Mouse (Mus musculus) limb, embryonic 14.5 days (tissue): ENCODE measurements around the gene Prodh2. TPM values are rescaled to one million over a fixed set of nuclear protein-coding genes. Genes with fewer than 3 reads are reported as not detected.

Experiments
- ATAC-seq: fragments of 200-750 bp; cut with Nextera tagmentation; 2 replicates; pipeline ENCODE4 v1.8.0; 2017; ENCODE audit warnings: low read depth, moderate number of reproducible peaks, moderate TSS enrichment; ENCODE audit not compliant: low FRiP score
- DNase-seq: peaks from one replicate; pipeline ENCODE4 v3.0.0-alpha.2; 2015; ENCODE audit warnings: low spot score
- H3K27ac ChIP-seq: fragments of 300-500 bp; sonication (generic); replicated peaks from 2 replicates; pipeline ENCODE4 v1.5.1; 2014; ENCODE audit warnings: low read depth, mild to moderate bottlenecking, low read length, moderate library complexity, mixed read lengths
- H3K27me3 ChIP-seq: fragments of 300-500 bp; sonication (generic); 2 replicates; pipeline ENCODE4 v1.6.1; 2014; ENCODE audit warnings: low read length, mixed read lengths; ENCODE audit not compliant: control insufficient read depth, insufficient read depth
- H3K36me3 ChIP-seq: fragments of 300-500 bp; sonication (generic); 2 replicates; pipeline ENCODE4 v1.6.1; 2014; ENCODE audit warnings: mild to moderate bottlenecking, low read length, moderate library complexity, mixed read lengths; ENCODE audit not compliant: control insufficient read depth, insufficient read depth
- H3K4me1 ChIP-seq: fragments of 300-500 bp; sonication (generic); 2 replicates; pipeline ENCODE4 v1.6.1; 2014; ENCODE audit warnings: antibody characterized with exemption, low read length, mixed read lengths; ENCODE audit not compliant: control insufficient read depth, insufficient read depth
- H3K4me2 ChIP-seq: fragments of 300-500 bp; sonication (generic); replicated peaks from 2 replicates; pipeline ENCODE4 v1.6.1; 2014; ENCODE audit warnings: low read depth, mild to moderate bottlenecking, low read length, moderate library complexity; ENCODE audit not compliant: severe bottlenecking
- H3K4me3 ChIP-seq: fragments of 300-500 bp; sonication (generic); replicated peaks from 2 replicates; pipeline ENCODE4 v1.5.1; 2014; ENCODE audit warnings: low read length
- H3K9ac ChIP-seq: fragments of 300-500 bp; sonication (generic); 2 replicates; pipeline ENCODE4 v1.6.1; 2014; ENCODE audit warnings: mild to moderate bottlenecking, low read depth, low read length, moderate library complexity; ENCODE audit not compliant: severe bottlenecking
- H3K9me3 ChIP-seq: fragments of 300-500 bp; sonication (generic); 2 replicates; pipeline ENCODE4 v1.6.1; 2016; ENCODE audit warnings: low read length; ENCODE audit not compliant: control insufficient read depth
- POLR2A ChIP-seq: fragments of 200-500 bp; IDR thresholded peaks from 2 replicates; pipeline ENCODE4 v1.8.0; 2012; ENCODE audit warnings: inconsistent platforms, mild to moderate bottlenecking, moderate library complexity, borderline replicate concordance; ENCODE audit not compliant: insufficient read depth, insufficient read length; ENCODE audit errors: extremely low read depth
- WGBS: fragments of 180-500 bp; shearing (Covaris S2); extraction: QIAGEN DNeasy Blood & Tissue Kit; methylation state at CpG from one replicate; pipeline ENCODE4 v1.1.7; 2014; 5-methylcytosine and 5-hydroxymethylcytosine counted together
- polyA plus RNA-seq, 2 experiments: library from polyadenylated mRNA; depleted of rRNA in 1 of 2; stranded (reverse) in 1 of 2; unstranded in 1 of 2; fragments of >200 nt; fragmentation: Nextera tagmentation in 1 of 2; extraction: Ambion mirVana in 1 of 2; gene quantifications; 2 replicates each; pipeline versions ENCODE4 v1.2.1 to v1.2.3; 2012 to 2014

The Prodh2 gene
- 0.04 and 0.11 TPM in 2 replicates for polyA plus RNA-seq (2012; rRNA removed)
- polyA plus RNA-seq (2014; fragmentation: Nextera tagmentation; extraction: Ambion mirVana) = not detected in 2 replicates

DNA sequence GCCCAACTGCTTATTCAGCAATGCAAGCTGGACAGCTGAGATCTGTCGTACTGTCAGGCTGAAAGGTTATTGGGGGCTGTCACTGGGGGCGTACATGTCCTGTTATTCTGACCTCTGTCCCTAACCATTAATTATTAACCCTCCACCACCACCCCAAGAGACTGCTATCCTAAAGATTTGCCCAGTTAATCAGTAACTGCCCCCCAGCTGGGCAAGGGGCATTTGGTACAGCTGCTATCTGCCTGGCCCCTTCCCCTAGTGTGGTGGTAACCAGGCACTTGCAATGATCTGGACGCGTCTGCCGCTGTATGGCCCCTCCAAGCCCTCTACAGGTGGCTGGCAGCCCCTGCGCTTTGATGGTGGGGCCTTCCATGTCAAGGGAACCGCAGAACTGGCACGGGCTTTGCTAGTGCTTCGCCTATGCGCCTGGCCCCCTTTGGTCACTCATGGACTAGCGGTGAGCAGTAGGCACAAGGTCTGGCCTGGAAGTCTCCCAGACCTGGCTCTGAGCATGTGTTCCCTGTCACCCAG, at the start of gene Prodh2:
Gene Prodh2, plus strand, starts transcription at position 222 of the 531 bp plus-strand sequence.
- no peaks in the 10 kb centered on the region for H3K4me1 ChIP-seq
- no peak within 1 kb of the TSS for H3K4me3 ChIP-seq
- no peaks in the 10 kb centered on the region for H3K36me3 ChIP-seq
- 65% methylated on average over 11 of the region's 11 CpGs for WGBS
- ATAC-seq (no peak), DNase-seq (no peak)
- H3K9ac ChIP-seq = no peak within 1 kb of the TSS
- H3K27me3 ChIP-seq = no peaks in the 10 kb centered on the region
- H3K27ac ChIP-seq = no peak within 1 kb of the TSS
- H3K4me2 ChIP-seq = no peak within 1 kb of the TSS
- no peak for TF ChIP-seq POLR2A
- H3K9me3 ChIP-seq = no peaks in the 10 kb centered on the region

DNA sequence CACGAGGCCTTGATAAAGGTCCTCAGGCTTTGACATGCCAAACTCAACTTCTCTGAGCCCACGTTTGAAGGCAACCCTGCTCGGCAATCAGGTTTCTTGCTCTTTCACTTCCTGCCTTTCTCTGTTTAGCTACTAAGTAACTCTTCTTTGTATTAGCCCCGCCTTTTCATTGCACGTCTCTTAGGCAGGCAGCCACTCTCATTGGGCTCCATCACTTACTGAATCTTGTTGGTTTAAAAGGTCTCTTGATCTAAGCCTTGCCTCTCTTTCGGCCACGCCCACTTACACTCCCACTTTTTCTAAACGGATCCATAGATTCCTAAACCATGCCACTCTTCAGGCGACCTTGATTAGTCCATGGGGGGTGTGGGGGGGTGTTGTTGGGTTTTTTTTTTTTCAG, 49.7 kb upstream of the Prodh2 start:
- TF ChIP-seq POLR2A = no peak
- Histone ChIP-seq H3K27me3 (no peaks in the 10 kb centered on the region), H3K4me2 (peak overlapping the region; percentile 79), H3K36me3 (peaks cover 5% of the 10 kb centered on the region), H3K27ac (no peak overlapping the region), H3K9ac (no peak overlapping the region), H3K9me3 (no peaks in the 10 kb centered on the region), H3K4me1 (peaks cover 7% of the 10 kb centered on the region; the same call in 1 of the 2 replicates), H3K4me3 (0 out of 2 replicates have a peak overlapping the region, but pooled peaks have one; percentile 67)
- DNase-seq = no peak
- WGBS = 22% methylated on average over 9 of the region's 9 CpGs
- ATAC-seq = no peak

DNA sequence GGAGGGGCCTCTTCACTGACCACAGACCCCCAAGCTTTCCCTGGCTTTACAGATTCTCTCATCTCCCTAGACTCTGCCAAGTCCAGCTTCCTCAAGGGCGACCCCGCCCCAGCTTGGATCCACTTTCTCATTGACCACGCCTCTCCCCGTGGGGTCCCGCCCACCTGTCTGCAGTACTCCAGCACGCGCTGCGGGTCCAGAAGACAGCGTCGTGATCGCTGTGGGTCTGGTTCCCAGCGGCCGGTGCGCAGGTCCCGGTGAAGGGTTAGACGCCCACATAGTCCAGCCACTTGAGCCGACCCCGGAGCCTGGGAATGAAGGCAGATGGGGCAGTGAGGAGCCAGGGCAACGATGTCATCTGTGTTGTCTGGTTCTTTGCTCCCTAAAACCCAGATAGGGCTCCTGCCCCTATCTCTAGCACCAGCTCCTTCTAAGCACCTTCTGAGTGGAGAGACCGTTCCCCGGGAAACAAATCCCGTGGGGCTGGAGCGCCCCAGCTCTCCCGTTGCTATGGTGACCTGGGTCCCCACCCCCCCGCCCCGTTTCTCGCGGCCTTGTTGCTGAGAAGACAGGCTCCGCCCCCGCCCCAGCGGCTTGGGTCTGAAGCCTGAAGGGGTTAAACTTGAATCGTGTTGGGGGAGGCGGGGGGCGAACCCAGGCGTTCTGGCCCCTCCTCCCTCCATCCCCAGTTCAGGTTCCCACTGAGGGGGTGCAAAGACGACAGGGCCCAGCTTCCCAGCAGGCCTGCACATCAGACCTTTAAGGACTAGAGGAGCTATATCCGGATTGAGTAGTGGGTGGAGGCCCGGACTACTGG, 49.1 kb upstream of the Prodh2 start:
- WGBS = 2% methylated on average over 38 of the region's 38 CpGs
- TF ChIP-seq POLR2A = no peak
- peak overlapping the region; percentile 65 for H3K9ac ChIP-seq

DNA sequence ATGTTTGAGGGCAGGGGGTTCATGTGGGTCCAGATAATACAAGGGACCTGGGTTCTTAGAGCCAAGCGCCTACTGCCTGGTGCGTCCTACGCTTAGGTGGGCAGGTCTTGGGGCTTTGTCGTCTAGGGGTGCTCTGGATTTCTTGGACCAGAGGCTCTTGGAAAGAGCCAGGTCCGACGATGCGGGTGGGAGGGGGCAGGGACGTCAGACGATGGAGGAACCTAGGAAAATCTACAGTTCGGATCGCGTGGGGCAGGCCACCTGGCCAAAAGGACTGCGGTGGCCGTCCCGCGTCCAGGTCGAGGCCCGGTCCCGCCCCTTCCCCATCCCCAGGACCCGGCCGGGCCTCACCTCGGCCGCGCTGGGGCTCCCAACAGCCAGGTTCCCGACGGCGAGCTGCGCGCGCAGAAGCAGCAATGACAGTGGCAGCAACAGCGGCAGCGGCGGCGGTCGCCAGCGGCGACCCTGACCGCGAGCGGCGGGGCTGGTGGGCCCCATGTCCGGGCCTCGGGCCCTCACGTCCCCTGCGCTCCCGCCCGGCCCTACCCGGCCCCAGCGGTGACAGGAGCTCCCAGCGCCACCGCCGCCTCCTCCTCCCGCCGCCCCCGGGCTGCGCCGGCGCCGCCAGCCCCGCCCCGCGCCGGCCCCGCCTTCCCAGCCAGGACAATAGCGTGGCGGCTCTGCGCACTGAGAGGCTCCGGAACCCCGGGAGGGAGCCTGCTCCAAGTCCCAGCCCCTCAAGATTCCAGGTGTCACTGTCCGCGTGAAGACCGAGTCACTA, 48.3 kb upstream of the Prodh2 start, which contains the start of gene Aplp1:
Gene Aplp1, minus strand, starts transcription at position 565 of the 781 bp plus-strand sequence.
- Histone ChIP-seq H3K9me3 (no peaks in the 10 kb centered on the region), H3K36me3 (peaks cover 5% of the 10 kb centered on the region; the same call in 1 of the 2 replicates), H3K27me3 (no peaks in the 10 kb centered on the region), H3K4me1 (peaks cover 7% of the 10 kb centered on the region; the same call in 1 of the 2 replicates), H3K9ac (peak within 1 kb of the TSS; percentile 65), H3K4me3 (peak within 1 kb of the TSS; percentile 67), H3K27ac (peak within 1 kb of the TSS; percentile 48; the same call in 1 of the 2 replicates), H3K4me2 (peak within 1 kb of the TSS; percentile 79)
- WGBS = under 1% methylated on average over 49 of the region's 72 CpGs
- peak; percentile 82 for ATAC-seq
- DNase-seq = peak; percentile 43
- TF ChIP-seq POLR2A = no peak

More for the DNA sequence above, 49.1 kb upstream of the Prodh2 start:
- H3K27ac ChIP-seq = 0 out of 2 replicates have a peak overlapping the region, but pooled peaks have one; percentile 48
- peak; percentile 35 for DNase-seq
- H3K27me3 ChIP-seq = no peaks in the 10 kb centered on the region
- H3K9me3 ChIP-seq = no peaks in the 10 kb centered on the region
- H3K36me3 ChIP-seq = peaks cover 5% of the 10 kb centered on the region
- ATAC-seq = peak; percentile 42; the same call in 1 of the 2 replicates
- peak overlapping the region; percentile 67 for H3K4me3 ChIP-seq
- H3K4me1 ChIP-seq = peaks cover 7% of the 10 kb centered on the region; the same call in 1 of the 2 replicates
- H3K4me2 ChIP-seq = peak overlapping the region; percentile 79

DNA sequence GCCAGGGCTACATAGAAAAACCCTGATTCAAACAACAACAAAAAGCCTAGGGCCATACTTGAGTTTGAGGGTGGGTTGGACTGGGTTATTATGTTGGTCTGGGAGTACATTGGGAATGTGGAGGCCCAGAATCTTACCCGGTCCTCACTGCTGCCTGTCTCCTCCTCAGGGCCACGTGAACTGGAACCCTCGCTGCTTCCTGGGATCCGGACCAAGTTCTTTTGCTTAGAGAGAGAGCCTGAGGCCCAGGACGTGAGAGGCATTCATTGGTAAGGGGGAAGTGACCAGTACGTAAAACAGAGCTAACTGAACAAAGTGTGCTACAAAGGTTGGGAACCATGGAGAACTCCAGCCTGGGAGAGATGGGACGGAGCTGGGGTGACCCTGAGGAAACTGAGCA, 43.2 kb upstream of the Prodh2 start:
- no peak for ATAC-seq
- Histone ChIP-seq H3K4me1 (no peaks in the 10 kb centered on the region), H3K4me2 (no peak overlapping the region), H3K36me3 (no peaks in the 10 kb centered on the region), H3K27ac (no peak overlapping the region), H3K27me3 (peaks cover 34% of the 10 kb centered on the region), H3K4me3 (no peak overlapping the region), H3K9ac (no peak overlapping the region), H3K9me3 (no peaks in the 10 kb centered on the region)
- WGBS = 70% methylated on average over 7 of the region's 7 CpGs
- no peak for TF ChIP-seq POLR2A
- DNase-seq = no peak
